8 mouse cellular contexts compared by ENCODE assay signal in the genomic region with DNA sequence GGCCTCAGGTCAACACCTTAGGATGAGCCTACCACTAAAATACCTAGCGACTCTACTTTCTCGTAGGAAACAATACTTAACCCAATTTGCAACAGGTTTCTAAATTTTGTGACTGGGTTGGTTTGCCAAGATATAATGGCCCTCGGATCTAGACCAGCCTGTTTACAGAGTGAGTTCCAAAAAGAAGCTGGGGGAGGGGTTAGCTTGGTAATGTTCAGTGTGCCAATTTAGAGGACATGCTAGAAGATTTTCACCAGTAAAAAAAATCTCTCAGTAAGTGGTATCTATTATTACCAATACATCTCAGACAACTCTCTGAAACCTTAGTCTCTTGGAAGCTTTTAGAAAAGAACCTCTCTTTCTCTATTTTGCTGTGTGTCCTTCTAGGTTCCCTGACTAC. TPM values are rescaled to one million over a fixed set of nuclear protein-coding genes. Genes with fewer than 3 reads are reported as not detected.
A peak's percentile ranks its signal among the peaks of the same experiment; 100 is the strongest.
DNase-seq lines count a peak whose midpoint lies in the region; ATAC-seq lines count a peak whose summit lies in the region.

No protein-coding gene starts in this region.

- no peak overlapping the region for H3K27ac ChIP-seq in lung, embryonic 16.5 days (ENCODE audit: low read length)
- H3K27ac ChIP-seq in forebrain, embryonic 11.5 days (ENCODE audit: low read depth, low read length), result no peak overlapping the region
- H3K27ac ChIP-seq in limb, embryonic 10.5 days, result peak overlapping the region; percentile 90
- no peak overlapping the region for H3K27ac ChIP-seq in neural tube, embryonic 14.5 days (ENCODE audit: low read depth, low read length)

- H3K4me2 ChIP-seq in lung, embryonic 16.5 days (ENCODE audit: low read depth, low read length), result peak overlapping the region; percentile 86
- peak overlapping the region; percentile 78; the same call in 1 of the 2 replicates for H3K4me2 ChIP-seq in forebrain, embryonic 11.5 days (ENCODE audit: low read depth, low read length, severe bottlenecking)
- H3K4me2 ChIP-seq in neural tube, embryonic 14.5 days (ENCODE audit: low read depth, low read length), result peak overlapping the region; percentile 73; the same call in 1 of the 2 replicates

- ATAC-seq in lung, embryonic 16.5 days (ENCODE audit: low read depth), result no peak
- ATAC-seq in forebrain, embryonic 11.5 days (replicated peaks; ENCODE audit: low FRiP score), result no peak
- no peak for ATAC-seq in neural tube, embryonic 14.5 days (ENCODE audit: low read depth)

- DNase-seq in lung, postnatal 36 days, result no peak
- no peak for DNase-seq in forebrain, embryonic 11.5 days (ENCODE audit: low spot score)
- DNase-seq in limb, embryonic 10.5 days (ENCODE audit: low spot score), result no peak
- no peak for DNase-seq in spleen, postnatal 14 days (ENCODE audit: low spot score in 2 of 2)
- no peak for DNase-seq in kidney, postnatal 4 days
- no peak for DNase-seq in embryo, embryonic 9.5 days (ENCODE audit: extremely low spot score)

- peak overlapping the region; percentile 56 for H3K4me3 ChIP-seq in lung, embryonic 16.5 days (ENCODE audit: low read length)
- H3K4me3 ChIP-seq in forebrain, embryonic 11.5 days (ENCODE audit: low read depth, low read length), result peak overlapping the region; percentile 40
- peak overlapping the region; percentile 53 for H3K4me3 ChIP-seq in limb, embryonic 10.5 days
- peak overlapping the region; percentile 36 for H3K4me3 ChIP-seq in neural tube, embryonic 14.5 days (ENCODE audit: low read depth, low read length)

- WGBS in lung, embryonic 16.5 days, result 68% methylated on average over 3 of the region's 3 CpGs
- WGBS in forebrain, embryonic 11.5 days, result 85% methylated on average over 3 of the region's 3 CpGs
- 84% methylated on average over 3 of the region's 3 CpGs for WGBS in limb, embryonic 10.5 days
- WGBS in neural tube, embryonic 14.5 days, result 85% methylated on average over 3 of the region's 3 CpGs

- H3K4me1 ChIP-seq in lung, embryonic 16.5 days (replicated peaks; ENCODE audit: control insufficient read depth, insufficient read depth, low read length), result peaks cover 3% of the 10 kb centered on the region
- peaks cover 5% of the 10 kb centered on the region; the same call in 1 of the 2 replicates for H3K4me1 ChIP-seq in forebrain, embryonic 11.5 days (replicated peaks; ENCODE audit: control insufficient read depth, insufficient read depth, low read length)
- peaks cover 12% of the 10 kb centered on the region for H3K4me1 ChIP-seq in limb, embryonic 10.5 days
- no peaks in the 10 kb centered on the region for H3K4me1 ChIP-seq in neural tube, embryonic 14.5 days (ENCODE audit: control insufficient read depth, insufficient read depth, low read length)

- no peaks in the 10 kb centered on the region for H3K27me3 ChIP-seq in lung, embryonic 16.5 days (ENCODE audit: control insufficient read depth, insufficient read depth, low read depth, low read length)
- H3K27me3 ChIP-seq in forebrain, embryonic 11.5 days (ENCODE audit: control insufficient read depth, insufficient read depth, low read length), result no peaks in the 10 kb centered on the region
- H3K27me3 ChIP-seq in limb, embryonic 10.5 days (ENCODE audit: low read depth, poor library complexity, severe bottlenecking), result no peaks in the 10 kb centered on the region
- H3K27me3 ChIP-seq in neural tube, embryonic 14.5 days (ENCODE audit: control insufficient read depth, insufficient read depth, low read length), result no peaks in the 10 kb centered on the region

- peaks cover 5% of the 10 kb centered on the region for H3K36me3 ChIP-seq in lung, embryonic 16.5 days (ENCODE audit: control insufficient read depth, insufficient read depth, low read length)
- H3K36me3 ChIP-seq in forebrain, embryonic 11.5 days (ENCODE audit: control insufficient read depth, insufficient read depth, low read length), result no peaks in the 10 kb centered on the region; the same call in 1 of the 2 replicates
- peaks cover 19% of the 10 kb centered on the region for H3K36me3 ChIP-seq in limb, embryonic 10.5 days
- H3K36me3 ChIP-seq in neural tube, embryonic 14.5 days (ENCODE audit: control insufficient read depth, insufficient read depth, low read length), result no peaks in the 10 kb centered on the region

- H3K9me3 ChIP-seq in lung, embryonic 16.5 days (ENCODE audit: control insufficient read depth, low read length), result no peaks in the 10 kb centered on the region
- no peaks in the 10 kb centered on the region for H3K9me3 ChIP-seq in forebrain, embryonic 11.5 days (ENCODE audit: control insufficient read depth, low read length)
- no peaks in the 10 kb centered on the region for H3K9me3 ChIP-seq in limb, embryonic 10.5 days (replicated peaks)
- no peaks in the 10 kb centered on the region for H3K9me3 ChIP-seq in neural tube, embryonic 14.5 days (ENCODE audit: control insufficient read depth, low read length)

- peak overlapping the region; percentile 78 for H3K9ac ChIP-seq in lung, embryonic 16.5 days (ENCODE audit: low read length)
- H3K9ac ChIP-seq in forebrain, embryonic 11.5 days (ENCODE audit: low read length), result peak overlapping the region; percentile 77
- H3K9ac ChIP-seq in neural tube, embryonic 14.5 days (replicated peaks; ENCODE audit: low read depth, low read length), result no peak overlapping the region; the same call in 1 of the 2 replicates

RNA-seq across cellular contexts. Expression of a gene that starts 9.5 kb away (rescaled TPM):
- 8.6 and 9.2 TPM in 2 replicates for polyA plus RNA-seq in lung, embryonic 16.5 days (2015; fragmentation: Nextera tagmentation; extraction: Ambion mirVana)
- 7.5 and 7.9 TPM in 2 replicates for polyA plus RNA-seq in forebrain, embryonic 11.5 days (2014; fragmentation: Nextera tagmentation; extraction: Ambion mirVana)
- polyA plus RNA-seq in limb, embryonic 10.5 days (2016; fragmentation: Nextera tagmentation; extraction: Ambion mirVana), result 7.4 and 9.7 TPM in 2 replicates
- 22.2 and 24.0 TPM in 2 replicates for polyA plus RNA-seq in neural tube, embryonic 14.5 days (2014; fragmentation: Nextera tagmentation; extraction: Ambion mirVana)

RNA-seq across cellular contexts. Expression of a gene that starts 23.4 kb away (rescaled TPM):
- 19.9 and 20.5 TPM in 2 replicates for polyA plus RNA-seq in lung, embryonic 16.5 days (2015; fragmentation: Nextera tagmentation; extraction: Ambion mirVana)
- 15.9 and 17.5 TPM in 2 replicates for polyA plus RNA-seq in forebrain, embryonic 11.5 days (2014; fragmentation: Nextera tagmentation; extraction: Ambion mirVana)
- 17.8 and 19.7 TPM in 2 replicates for polyA plus RNA-seq in limb, embryonic 10.5 days (2016; fragmentation: Nextera tagmentation; extraction: Ambion mirVana)
- 11.7 and 14.8 TPM in 2 replicates for polyA plus RNA-seq in neural tube, embryonic 14.5 days (2014; fragmentation: Nextera tagmentation; extraction: Ambion mirVana)
